Mouse (Mus musculus) cortical plate, adult 2 months (tissue): ENCODE data around the gene Ccdc13. TPM values are rescaled to one million over a fixed set of nuclear protein-coding genes. Genes with fewer than 3 reads are reported as not detected.

Source experiments
- H3K27ac ChIP-seq: fragments of 200-500 bp; 2 replicates; pipeline ENCODE4 v1.5.1; 2012; ENCODE audit warnings: low read length, control low read depth, inconsistent platforms; ENCODE audit not compliant: insufficient read depth
- H3K4me1 ChIP-seq: fragments of 200-500 bp; 2 replicates; pipeline ENCODE4 v1.6.1; 2011; ENCODE audit warnings: low read length; ENCODE audit not compliant: control insufficient read depth, insufficient read depth
- H3K4me3 ChIP-seq: fragments of 200-500 bp; 2 replicates; pipeline ENCODE4 v1.5.1; 2011; ENCODE audit warnings: mild to moderate bottlenecking, low read length, control low read depth; ENCODE audit not compliant: insufficient read depth
- CTCF ChIP-seq: fragments of 200-500 bp; IDR thresholded peaks from 2 replicates; pipeline ENCODE4 v1.5.1; 2011; ENCODE audit warnings: mild to moderate bottlenecking, control low read depth, low read length; ENCODE audit not compliant: insufficient read depth; ENCODE audit errors: extremely low read depth
- POLR2A ChIP-seq: fragments of 200-500 bp; IDR thresholded peaks from 2 replicates; pipeline ENCODE4 v1.6.1; 2011; ENCODE audit warnings: mild to moderate bottlenecking, low read length, control low read depth; ENCODE audit not compliant: insufficient read depth; ENCODE audit errors: extremely low read depth
- polyA plus RNA-seq: library from polyadenylated mRNA; depleted of rRNA; stranded (reverse); fragments of >200 nt; gene quantifications from 2 replicates; pipeline ENCODE4 v1.2.3, GENCODE M21; 2012

The Ccdc13 gene
- polyA plus RNA-seq, 1 experiment: 13.4 TPM

- H3K4me1 ChIP-seq: no peaks in the 10 kb centered on the region
- H3K4me3 ChIP-seq: no peak overlapping the region
- H3K27ac ChIP-seq: no peak overlapping the region
- TF ChIP-seq CTCF: no peak
- TF ChIP-seq POLR2A: no peak
Observed at GRCm38 (mm10) chr9:121847842-121848241, 8.6 kb upstream of the Ccdc13 start.

DNA sequence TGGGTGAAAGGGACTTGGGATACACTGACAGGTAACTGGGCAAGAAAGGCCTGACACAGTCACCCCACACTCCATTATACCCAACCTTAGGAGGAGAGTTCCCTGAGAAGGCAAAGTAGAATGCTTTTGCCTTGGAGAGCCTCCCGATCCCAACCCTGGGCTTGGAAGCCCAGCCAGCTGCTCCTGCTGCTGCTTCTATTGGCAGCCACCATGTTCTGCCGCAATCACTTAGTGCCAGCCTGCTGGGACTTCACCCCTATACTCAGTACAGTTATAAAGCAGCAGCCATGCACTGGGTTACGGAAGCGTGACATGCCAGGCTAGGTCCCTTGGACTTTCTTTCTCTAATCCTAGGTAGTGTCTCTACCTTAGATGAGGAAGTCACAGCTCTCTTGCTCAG is 7.9 kb upstream of the Ccdc13 start:
- TF ChIP-seq POLR2A: no peak
- TF ChIP-seq CTCF: no peak
- no peak overlapping the region for H3K4me3 ChIP-seq
- no peaks in the 10 kb centered on the region for H3K4me1 ChIP-seq

DNA sequence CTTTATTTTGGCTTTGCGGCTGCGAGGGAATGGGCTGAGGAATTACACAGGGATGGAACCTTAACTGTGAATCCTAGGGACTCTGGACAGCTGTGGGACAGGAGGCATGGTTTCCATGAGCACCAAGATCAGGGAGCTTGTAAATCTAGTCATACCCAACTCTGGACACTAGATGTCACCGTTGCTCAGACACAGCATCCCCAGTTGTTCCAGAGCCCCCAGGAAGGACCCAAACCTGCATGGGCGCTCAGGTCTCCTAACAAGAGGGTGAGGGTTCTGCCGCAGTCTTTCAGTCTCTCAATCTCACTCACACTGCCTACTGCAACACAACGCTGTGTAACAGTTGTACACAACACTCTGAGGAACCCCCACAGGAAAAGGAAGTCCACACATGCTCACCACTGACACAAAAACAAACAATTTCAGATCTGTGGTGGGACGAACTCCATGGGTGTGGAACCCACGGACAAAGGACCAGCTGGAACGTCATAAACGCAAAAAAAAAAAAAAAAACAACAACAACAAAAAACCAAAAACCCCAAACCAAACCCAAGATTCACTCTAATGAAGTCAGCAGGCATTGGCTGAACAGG is 7.4 kb upstream of the Ccdc13 start:
- no peak overlapping the region for H3K27ac ChIP-seq
- no peaks in the 10 kb centered on the region for H3K4me1 ChIP-seq
- no peak overlapping the region for H3K4me3 ChIP-seq
- TF ChIP-seq CTCF (peak; percentile 74), POLR2A (no peak)

More for the DNA sequence above, 7.9 kb upstream of the Ccdc13 start:
- H3K27ac ChIP-seq: no peak overlapping the region

DNA sequence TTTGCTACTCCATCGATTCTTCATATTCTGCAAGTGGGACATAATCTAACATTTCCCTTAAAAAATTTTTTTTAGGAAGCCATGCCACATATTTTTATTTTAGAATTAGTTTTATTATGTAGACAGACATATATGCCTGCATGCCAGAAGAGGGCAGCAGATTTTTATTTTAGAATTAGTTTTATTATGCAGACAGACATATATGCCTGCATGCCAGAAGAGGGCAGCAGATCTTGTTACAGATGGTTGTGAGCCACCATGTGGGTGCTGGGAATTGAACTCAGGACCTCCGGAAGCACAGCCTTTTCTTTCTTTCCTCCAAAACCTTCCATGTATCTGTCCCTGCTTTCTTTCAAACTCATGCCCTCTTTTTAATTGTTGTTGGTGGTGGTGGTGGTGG is 3.7 kb upstream of the Ccdc13 start:
- Histone ChIP-seq H3K27ac (no peak overlapping the region), H3K4me3 (no peak overlapping the region), H3K4me1 (no peaks in the 10 kb centered on the region)
- TF ChIP-seq CTCF: no peak
- no peak for TF ChIP-seq POLR2A

GRCm38 (mm10) chr9:121839622-121839965 is 333 bp upstream of the Ccdc13 start:
- TF ChIP-seq POLR2A: no peak
- no peak for TF ChIP-seq CTCF
- H3K4me3 ChIP-seq: peak overlapping the region; percentile 37

DNA sequence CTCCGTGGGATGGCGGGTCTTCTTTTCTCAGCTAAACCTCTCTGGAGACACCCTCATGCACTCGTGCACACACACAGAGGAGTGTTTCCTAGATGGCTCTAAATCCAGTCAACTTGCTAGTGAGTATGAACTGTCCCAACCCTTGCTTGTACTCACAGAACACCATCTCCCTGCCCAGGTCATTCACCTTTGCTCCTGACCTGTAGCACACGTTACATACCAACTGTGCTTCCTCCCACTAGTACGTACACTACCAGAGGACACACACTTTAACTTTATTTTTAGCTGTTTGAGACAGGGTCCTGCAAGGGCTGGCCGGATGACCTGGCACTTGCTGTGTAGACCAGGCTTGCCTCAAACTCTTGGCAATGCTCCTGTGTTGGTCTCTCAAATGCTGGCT is 1.3 kb downstream of the Ccdc13 start:
- TF ChIP-seq CTCF: no peak
- TF ChIP-seq POLR2A: no peak
- H3K4me1 ChIP-seq: no peaks in the 10 kb centered on the region
- H3K27ac ChIP-seq: no peak overlapping the region
- no peak overlapping the region for H3K4me3 ChIP-seq

More at GRCm38 (mm10) chr9:121839622-121839965, 333 bp upstream of the Ccdc13 start:
- Histone ChIP-seq H3K27ac (no peak overlapping the region), H3K4me1 (no peaks in the 10 kb centered on the region)

DNA sequence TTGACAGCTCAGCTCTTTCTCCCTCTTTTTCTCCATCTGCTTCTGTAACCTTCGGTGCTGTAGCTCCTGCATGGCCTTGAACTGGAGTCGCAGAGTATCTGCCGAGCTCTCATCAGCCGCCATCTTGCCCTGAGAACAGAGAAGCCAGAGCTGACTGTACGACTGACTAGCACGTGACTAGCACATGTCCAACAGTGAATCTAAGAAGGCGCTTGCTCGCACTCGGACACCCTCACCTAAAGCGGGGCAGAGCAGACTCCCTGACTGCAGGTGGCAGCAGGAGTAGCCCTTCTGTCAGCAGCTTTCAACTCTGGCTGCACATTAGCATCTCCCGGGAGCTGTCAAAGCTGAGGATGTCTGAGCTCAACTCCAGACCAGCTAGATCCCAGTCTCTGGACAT is 5.4 kb downstream of the Ccdc13 start:
- H3K4me3 ChIP-seq: no peak overlapping the region
- H3K4me1 ChIP-seq: no peaks in the 10 kb centered on the region
- H3K27ac ChIP-seq: no peak overlapping the region
- no peak for TF ChIP-seq CTCF
- no peak for TF ChIP-seq POLR2A

- no peak overlapping the region for H3K4me3 ChIP-seq
- peaks cover 8% of the 10 kb centered on the region for H3K4me1 ChIP-seq
- H3K27ac ChIP-seq: no peak overlapping the region
- TF ChIP-seq POLR2A (no peak), CTCF (peak; percentile 79)
Observed at GRCm38 (mm10) chr9:121830956-121831293, 8.3 kb downstream of the Ccdc13 start.

- Histone ChIP-seq H3K4me1 (peaks cover 10% of the 10 kb centered on the region), H3K4me3 (no peak overlapping the region), H3K27ac (no peak overlapping the region)
- no peak for TF ChIP-seq POLR2A
- peak; percentile 62 for TF ChIP-seq CTCF
Observed at GRCm38 (mm10) chr9:121830243-121830955, 8.9 kb downstream of the Ccdc13 start.
